Mouse (Mus musculus): ENCODE results near the gene Il3ra.

Gene Il3ra

GRCm38 (mm10) chr14:14345948-14346812, at the start of gene Il3ra:
Il3ra (plus strand) TSS chr14:14346275.
- DNase-seq (ENCODE audit: low read depth): peak; percentile 56

DNA sequence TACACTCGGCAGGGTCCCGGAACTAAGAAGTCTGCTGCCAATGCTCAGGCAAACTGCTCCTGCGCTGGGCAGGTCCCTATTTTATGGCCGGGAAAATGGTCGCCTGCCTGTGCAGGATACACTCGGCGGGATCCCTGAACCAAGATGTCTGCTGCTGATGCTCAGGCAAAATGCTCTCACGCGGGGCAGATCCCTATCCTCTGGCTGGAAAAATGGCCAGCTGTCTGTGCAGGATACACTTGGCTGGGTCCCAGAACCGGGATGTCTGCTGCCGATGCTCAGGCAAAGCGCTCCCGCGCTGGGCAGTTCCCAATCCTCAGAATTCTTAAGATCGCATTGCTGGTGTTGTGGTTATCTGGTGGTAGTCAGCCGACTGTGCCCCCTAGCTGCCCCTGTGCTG, 37.1 kb upstream of the Il3ra start:
- DNase-seq (ENCODE audit: low read depth): no peak

DNA sequence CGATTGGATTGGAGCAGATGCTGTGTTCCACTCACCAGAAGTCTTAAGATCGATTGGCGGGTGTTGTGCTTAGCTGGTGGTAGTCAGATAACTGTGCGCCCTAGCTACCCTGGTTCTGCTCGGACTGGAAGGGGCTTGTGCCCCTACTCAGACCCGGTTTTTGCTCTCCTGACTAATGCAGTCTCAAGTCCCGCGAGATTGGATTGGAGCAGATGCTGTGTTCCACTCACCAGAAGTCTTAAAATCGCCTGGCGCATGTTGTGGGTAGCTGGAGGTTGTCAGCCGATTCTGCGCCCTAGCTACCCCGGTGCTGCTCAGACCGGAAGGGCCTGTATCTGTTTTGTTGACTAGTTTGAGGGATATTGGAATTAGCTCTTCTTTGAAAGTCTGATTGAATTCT, 36.7 kb upstream of the Il3ra start:
- DNase-seq (ENCODE audit: low read depth): no peak

GRCm38 (mm10) chr14:14322528-14322927, 23.5 kb upstream of the Il3ra start, which contains the start of gene Olfr31:
Olfr31 (plus strand) TSS chr14:14322828.
- no peak for DNase-seq (ENCODE audit: low read depth)

GRCm38 (mm10) chr14:14345113-14345871, 783 bp upstream of the Il3ra start:
- peak; percentile 85 for DNase-seq (ENCODE audit: low read depth)

DNA sequence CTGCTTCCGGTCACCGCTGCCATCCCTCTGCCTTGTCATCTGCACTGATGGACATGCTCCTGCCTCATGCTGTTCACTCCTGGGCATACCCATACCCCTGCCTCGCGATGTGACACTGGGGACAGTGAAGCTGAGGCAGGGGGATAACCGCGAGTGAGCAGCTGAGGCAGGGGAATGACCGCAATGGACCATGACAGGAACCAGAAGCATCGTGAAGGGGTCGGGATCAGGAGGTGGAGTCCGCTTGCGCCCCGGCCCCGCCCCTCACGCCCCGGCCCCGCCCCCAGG, 682 bp downstream of the Il3ra start:
- DNase-seq (ENCODE audit: low read depth): no peak

DNA sequence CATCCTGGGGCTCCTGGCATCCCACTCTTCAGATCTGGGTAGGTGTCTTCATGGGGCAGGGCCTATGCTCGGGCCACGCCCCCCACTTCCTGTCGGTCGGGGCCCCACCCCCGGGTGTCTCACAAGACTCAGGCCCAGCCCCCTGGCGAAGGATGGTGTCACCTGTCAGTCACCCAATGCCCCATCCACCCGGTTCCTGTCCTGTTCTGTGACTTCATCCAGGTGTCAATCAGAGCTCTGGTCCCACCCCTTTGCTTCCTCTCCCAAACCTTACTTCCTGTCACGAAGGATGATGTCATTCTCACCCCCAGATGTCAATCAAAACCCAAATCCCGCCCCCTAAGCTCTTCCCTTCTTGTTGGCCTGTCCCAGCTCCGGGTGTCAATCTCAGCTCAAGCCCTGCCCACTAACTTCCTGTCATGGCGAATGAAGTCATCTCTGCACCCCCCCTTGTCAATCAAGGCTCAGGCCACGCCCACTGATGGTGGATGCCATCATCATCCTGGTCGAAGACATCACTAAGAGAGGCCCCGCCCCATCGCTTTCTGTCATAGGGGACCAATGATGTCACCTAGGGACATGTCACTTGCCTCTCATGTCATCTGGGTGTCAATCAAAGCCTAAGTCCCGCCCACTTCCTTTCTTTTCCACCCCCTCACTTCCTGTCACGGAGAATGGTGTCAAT, 1.2 kb downstream of the Il3ra start:
- no peak for DNase-seq (ENCODE audit: low read depth)

GRCm38 (mm10) chr14:14347836-14348621, 2.0 kb downstream of the Il3ra start:
- DNase-seq (ENCODE audit: low read depth): no peak

- no peak for DNase-seq (ENCODE audit: low read depth)
Measured at GRCm38 (mm10) chr14:14348674-14349401, 2.8 kb downstream of the Il3ra start.

DNA sequence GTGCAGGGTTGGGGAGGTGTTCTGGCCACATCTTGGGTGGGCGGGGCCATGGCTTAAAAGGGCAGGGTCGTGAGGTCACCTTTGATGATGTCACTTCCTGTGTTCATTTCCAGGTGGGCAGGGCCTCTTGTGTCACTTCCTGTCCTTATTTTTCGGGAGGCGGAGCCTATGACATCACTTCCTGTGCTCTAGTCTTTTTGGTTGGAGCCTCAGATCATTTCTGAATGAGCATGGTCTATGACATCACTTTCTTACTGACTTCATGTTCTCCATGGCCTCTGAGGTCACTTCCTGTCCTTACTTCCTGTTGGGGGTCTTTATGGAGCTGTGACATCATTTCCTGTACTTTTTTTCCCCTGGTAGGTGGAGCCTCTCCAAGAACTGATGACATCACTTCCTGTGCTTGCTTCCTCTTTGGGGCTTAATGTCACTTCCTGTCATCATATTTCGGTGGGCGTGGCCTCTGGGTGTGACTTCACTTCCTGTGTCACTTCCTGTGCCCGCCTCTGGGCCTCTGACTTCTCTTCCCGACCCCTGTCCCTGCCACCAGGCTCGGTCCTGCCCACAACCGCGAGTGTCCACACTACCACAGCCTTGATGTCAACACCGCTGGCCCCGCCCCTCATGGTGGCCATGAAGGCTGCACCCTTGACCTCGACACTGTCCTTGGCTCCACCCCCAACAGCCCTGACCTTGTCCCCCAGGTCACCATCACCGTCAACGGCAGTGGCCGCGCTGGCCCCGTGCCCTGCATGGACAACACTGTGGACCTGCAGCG, 3.6 kb downstream of the Il3ra start:
- no peak for DNase-seq (ENCODE audit: low read depth)

DNA sequence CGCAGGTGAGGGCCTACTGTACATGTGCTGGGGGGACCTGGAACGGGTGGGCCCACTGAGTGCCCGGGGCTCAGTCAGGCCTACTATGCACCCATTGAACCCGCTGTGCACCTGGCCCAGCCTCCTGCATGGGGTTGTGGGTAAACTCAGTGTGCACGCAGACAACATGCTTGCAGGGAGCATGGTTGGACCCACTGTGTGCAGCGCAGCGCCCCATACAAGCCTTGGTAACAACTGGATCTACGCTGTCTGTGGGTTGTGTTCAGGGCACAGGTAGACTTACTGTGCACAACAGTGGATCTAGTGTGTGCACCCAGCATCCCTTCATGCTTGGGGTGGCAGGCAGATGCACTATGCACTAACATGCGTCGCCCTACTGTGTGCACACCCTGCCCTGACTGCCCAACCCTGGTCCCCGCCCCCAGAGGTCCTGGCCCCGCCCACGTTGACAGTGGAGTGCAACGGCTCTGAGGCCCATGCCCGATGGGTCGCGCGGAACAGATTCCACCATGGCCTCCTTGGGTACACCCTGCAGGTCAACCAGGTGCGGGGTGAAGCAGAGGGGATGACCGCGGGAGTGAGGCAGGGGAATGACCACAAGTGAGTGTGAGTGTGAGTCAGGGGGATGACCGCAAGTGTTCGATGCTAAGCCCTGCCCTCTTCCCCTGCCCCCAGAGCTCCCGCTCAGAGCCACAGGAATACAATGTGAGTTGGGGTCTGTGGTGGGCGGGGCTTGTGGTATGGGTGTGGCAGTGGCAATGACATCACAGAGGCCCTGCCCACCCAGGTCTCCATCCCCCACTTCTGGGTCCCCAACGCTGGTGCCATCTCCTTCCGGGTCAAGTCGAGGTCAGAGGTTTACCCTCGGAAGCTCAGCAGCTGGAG, 4.4 kb downstream of the Il3ra start:
- DNase-seq (ENCODE audit: low read depth): no peak

DNA sequence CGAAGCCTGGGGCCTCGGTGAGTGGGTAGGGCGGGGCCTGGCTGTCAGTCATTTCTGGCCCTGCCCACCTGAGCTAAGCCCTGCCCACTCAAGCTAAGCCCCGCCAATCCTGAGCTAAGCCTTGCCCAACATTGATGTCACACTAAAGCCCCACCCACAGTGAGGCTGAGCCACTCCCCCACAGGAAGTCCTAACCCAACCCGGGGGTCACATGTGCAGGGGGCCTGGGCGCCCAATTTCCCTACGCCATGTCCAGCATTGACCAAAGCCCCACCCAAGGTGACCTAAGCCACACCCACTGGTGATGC, 5.0 kb downstream of the Il3ra start:
- DNase-seq (ENCODE audit: low read depth): no peak

DNA sequence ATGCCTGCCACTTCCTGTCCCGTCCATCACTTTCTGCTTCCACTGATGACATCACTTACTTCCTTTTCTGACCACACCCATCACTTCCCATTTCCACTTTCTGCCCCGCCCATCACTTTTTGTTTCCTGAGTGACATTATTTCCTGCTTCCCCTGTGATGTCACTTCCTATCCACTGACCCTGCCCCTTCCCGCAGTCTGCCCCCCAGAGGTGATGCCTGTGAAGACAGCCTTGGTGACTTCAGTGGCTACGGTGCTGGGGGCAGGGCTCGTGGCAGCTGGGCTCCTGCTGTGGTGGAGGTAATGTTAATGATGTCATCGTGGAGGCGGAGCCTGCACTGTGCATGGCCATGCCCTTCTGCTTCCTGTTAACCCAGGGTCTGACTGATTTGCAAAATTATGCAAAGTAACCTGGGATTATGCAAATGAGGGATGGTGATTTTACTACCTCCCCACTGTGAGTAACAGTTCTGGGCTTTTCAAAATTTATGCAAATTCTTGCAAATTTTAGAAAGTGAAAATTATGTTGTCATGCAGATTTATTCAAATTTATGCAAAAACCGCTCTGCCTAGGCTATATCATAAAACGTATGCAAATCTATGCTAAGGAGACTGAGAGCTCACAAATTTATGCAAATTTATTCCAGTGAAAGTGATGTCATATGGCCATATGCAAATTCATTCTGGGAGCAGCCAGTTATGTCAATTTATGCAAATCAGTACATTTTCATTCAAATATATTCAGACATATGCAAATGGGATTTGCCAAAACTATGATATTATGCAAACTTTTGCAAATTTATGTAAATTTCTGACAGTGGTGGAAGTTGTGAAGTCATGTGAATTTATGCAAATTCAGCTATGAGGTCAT, 5.9 kb downstream of the Il3ra start:
- DNase-seq (ENCODE audit: low read depth): no peak

- no peak for DNase-seq (ENCODE audit: low read depth)
Measured at GRCm38 (mm10) chr14:14352606-14353005, 6.5 kb downstream of the Il3ra start.

GRCm38 (mm10) chr14:14353081-14353732, 7.1 kb downstream of the Il3ra start:
- DNase-seq (ENCODE audit: low read depth): no peak

GRCm38 (mm10) chr14:14353740-14354510, 7.8 kb downstream of the Il3ra start:
- DNase-seq (ENCODE audit: low read depth): no peak

All from c-Kit-positive CD71-negative TER-119-negative erythroid progenitor cells, embryonic 14.5 days (primary cell).